Mouse (Mus musculus) small intestine, adult 2 months (tissue): ENCODE results near the gene Abhd16b.

Source experiments
- CTCF ChIP-seq: fragments of 200-500 bp; IDR thresholded peaks from 2 replicates; pipeline ENCODE4 v1.5.1; 2012; ENCODE audit warnings: low read depth, mild to moderate bottlenecking, control low read depth, inconsistent platforms, low read length, moderate library complexity, mixed read lengths; ENCODE audit not compliant: insufficient replicate concordance, insufficient read length; ENCODE audit errors: extremely low read depth
- POLR2A ChIP-seq: fragments of 200-500 bp; IDR thresholded peaks from 2 replicates; pipeline ENCODE4 v1.6.1; 2012; ENCODE audit warnings: low read depth, mild to moderate bottlenecking, control low read depth, inconsistent platforms, low read length, moderate library complexity

DNA sequence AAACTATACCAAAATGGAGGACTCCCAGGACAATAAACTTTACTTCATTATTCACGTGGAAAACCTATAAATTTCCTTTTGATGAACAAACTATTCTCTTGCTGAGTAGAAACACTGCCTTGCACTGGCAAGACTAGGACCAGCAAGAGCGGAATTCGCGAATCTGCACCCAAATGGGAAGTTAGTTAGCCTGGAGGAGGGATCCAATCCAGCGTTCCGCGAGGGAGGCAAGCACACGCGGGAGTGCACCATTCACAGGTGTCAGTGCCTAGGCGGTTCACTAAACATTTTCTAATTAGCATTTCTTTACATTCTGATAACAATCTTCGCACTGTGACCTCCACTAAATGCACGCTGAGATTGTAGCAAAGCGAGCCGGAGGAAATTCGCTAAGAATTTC lies 35.2 kb upstream of the Abhd16b start:
- TF ChIP-seq POLR2A (no peak), CTCF (no peak)
